Mouse (Mus musculus) liver, embryonic 12.5 days (tissue): ENCODE measurements around the gene Hes1. TPM values are rescaled to one million over a fixed set of nuclear protein-coding genes. Genes with fewer than 3 reads are reported as not detected.

Experiments
- ATAC-seq: fragments of 200-750 bp; cut with Nextera tagmentation; 2 replicates; pipeline ENCODE4 v1.8.0; 2017; ENCODE audit warnings: moderate number of reproducible peaks, mild to moderate bottlenecking, moderate library complexity
- H3K27ac ChIP-seq: fragments of 300-500 bp; sonication (generic); 2 replicates; pipeline ENCODE4 v1.5.1; 2016; ENCODE audit warnings: mild to moderate bottlenecking
- H3K27me3 ChIP-seq: fragments of 300-500 bp; sonication (generic); replicated peaks from 2 replicates; pipeline ENCODE4 v1.6.1; 2016; ENCODE audit warnings: mild to moderate bottlenecking, moderate library complexity
- H3K36me3 ChIP-seq: fragments of 300-500 bp; sonication (generic); 2 replicates; pipeline ENCODE4 v1.6.1; 2016; ENCODE audit warnings: mild to moderate bottlenecking, moderate library complexity
- H3K4me1 ChIP-seq: fragments of 300-500 bp; sonication (generic); 2 replicates; pipeline ENCODE4 v1.6.1; 2016
- H3K4me2 ChIP-seq: fragments of 300-500 bp; sonication (generic); 2 replicates; pipeline ENCODE4 v1.6.1; 2016; ENCODE audit warnings: mild to moderate bottlenecking, moderate library complexity
- H3K4me3 ChIP-seq: fragments of 300-500 bp; sonication (generic); 2 replicates; pipeline ENCODE4 v1.5.1; 2016; ENCODE audit warnings: mild to moderate bottlenecking, moderate library complexity
- H3K9ac ChIP-seq: fragments of 300-500 bp; sonication (generic); 2 replicates; pipeline ENCODE4 v1.6.1; 2016; ENCODE audit warnings: mild to moderate bottlenecking, moderate library complexity
- H3K9me3 ChIP-seq: fragments of 300-500 bp; sonication (generic); replicated peaks from 2 replicates; pipeline ENCODE4 v1.6.1; 2016; ENCODE audit warnings: mild to moderate bottlenecking, moderate library complexity
- WGBS: fragments of 180-500 bp; shearing (Covaris S2); methylation state at CpG from one replicate; pipeline ENCODE4 v1.1.7; 2016; ENCODE audit not compliant: insufficient replicate concordance; 5-methylcytosine and 5-hydroxymethylcytosine counted together
- polyA plus RNA-seq: library from polyadenylated mRNA; unstranded; fragments of >200 nt; fragmentation: Nextera tagmentation; extraction: Ambion mirVana; gene quantifications from 2 replicates; pipeline ENCODE4 v1.2.1, GENCODE M21; 2016

Hes1 gene
- polyA plus RNA-seq = 12.5 and 12.7 TPM in 2 replicates

- ATAC-seq = peak; percentile 73
- Histone ChIP-seq H3K9me3 (no peaks in the 10 kb centered on the region), H3K36me3 (0 out of 2 replicates have a peak, but pooled peaks cover 3% of the 10 kb centered on the region), H3K9ac (peak within 1 kb of the TSS; percentile 71), H3K4me1 (peaks cover 62% of the 10 kb centered on the region), H3K27ac (peak within 1 kb of the TSS; percentile 85), H3K4me3 (peak within 1 kb of the TSS; percentile 60), H3K4me2 (peak within 1 kb of the TSS; percentile 88), H3K27me3 (peaks cover 96% of the 10 kb centered on the region)
- under 1% methylated on average over 56 of the region's 57 CpGs for WGBS
These were observed at the start of gene Hes1 for GRCm38 (mm10) chr16:30063984-30064453. Gene Hes1, plus strand, starts transcription at chr16:30064384.

DNA sequence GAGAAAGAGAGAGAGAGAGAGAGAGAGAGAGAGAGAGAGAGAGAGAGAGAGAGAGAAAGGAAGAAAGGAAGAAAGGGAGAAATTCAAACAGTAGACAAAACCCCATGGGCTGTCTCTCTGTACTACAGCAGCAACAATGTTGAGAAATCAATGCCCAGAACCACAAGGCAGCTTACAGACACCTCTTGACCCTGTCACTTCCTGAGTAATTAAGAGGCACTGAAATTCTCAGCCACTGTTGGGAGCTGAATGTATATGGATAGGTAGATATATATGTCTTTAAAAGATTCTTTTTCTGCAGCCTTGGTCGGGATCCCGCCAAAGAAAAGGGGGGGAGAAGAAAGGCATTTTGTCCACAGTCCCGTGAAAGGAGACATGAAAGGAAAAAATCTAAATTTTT lies 48.1 kb upstream of the Hes1 start:
- no peak overlapping the region for H3K27ac ChIP-seq
- no peak overlapping the region for H3K4me3 ChIP-seq
- peaks cover 8% of the 10 kb centered on the region for H3K4me1 ChIP-seq
- peaks cover 31% of the 10 kb centered on the region for H3K27me3 ChIP-seq
- H3K9ac ChIP-seq = no peak overlapping the region
- H3K4me2 ChIP-seq = no peak overlapping the region
- H3K9me3 ChIP-seq = no peaks in the 10 kb centered on the region
- H3K36me3 ChIP-seq = no peaks in the 10 kb centered on the region
- ATAC-seq = no peak
- WGBS = 60% methylated on average over 3 of the region's 3 CpGs

DNA sequence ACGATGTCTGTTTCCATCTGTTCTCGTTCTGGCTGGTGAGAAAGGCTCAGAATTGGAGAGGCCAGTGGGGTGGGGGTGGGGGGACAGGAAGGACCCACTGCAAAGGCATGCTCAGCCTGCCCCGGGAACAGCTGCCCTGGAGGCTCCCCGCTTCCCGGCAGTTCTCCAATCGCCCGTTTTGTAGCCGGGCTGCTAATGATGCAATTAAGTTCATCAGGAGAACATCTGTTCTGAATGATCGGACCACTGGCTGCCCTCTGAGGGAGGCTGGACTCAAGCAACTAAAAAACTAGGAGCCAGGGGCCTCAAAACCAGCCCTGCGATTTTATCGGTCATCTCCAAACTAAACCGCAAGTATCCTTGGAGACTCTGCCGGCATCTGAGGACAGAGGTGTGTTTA lies 44.1 kb upstream of the Hes1 start:
- Histone ChIP-seq H3K4me2 (no peak overlapping the region), H3K9ac (no peak overlapping the region), H3K27ac (no peak overlapping the region), H3K4me1 (peaks cover 10% of the 10 kb centered on the region), H3K27me3 (peaks cover 34% of the 10 kb centered on the region), H3K9me3 (no peaks in the 10 kb centered on the region), H3K4me3 (no peak overlapping the region), H3K36me3 (no peaks in the 10 kb centered on the region)
- ATAC-seq = no peak
- WGBS = 27% methylated on average over 13 of the region's 13 CpGs

GRCm38 (mm10) chr16:30022352-30022751 lies 41.8 kb upstream of the Hes1 start:
- Histone ChIP-seq H3K4me3 (no peak overlapping the region), H3K27me3 (peaks cover 38% of the 10 kb centered on the region; the same call in 1 of the 2 replicates), H3K36me3 (no peaks in the 10 kb centered on the region), H3K27ac (no peak overlapping the region), H3K4me1 (peaks cover 10% of the 10 kb centered on the region), H3K4me2 (no peak overlapping the region), H3K9ac (no peak overlapping the region), H3K9me3 (no peaks in the 10 kb centered on the region)
- ATAC-seq = no peak
- WGBS = 62% methylated on average over 6 of the region's 6 CpGs

DNA sequence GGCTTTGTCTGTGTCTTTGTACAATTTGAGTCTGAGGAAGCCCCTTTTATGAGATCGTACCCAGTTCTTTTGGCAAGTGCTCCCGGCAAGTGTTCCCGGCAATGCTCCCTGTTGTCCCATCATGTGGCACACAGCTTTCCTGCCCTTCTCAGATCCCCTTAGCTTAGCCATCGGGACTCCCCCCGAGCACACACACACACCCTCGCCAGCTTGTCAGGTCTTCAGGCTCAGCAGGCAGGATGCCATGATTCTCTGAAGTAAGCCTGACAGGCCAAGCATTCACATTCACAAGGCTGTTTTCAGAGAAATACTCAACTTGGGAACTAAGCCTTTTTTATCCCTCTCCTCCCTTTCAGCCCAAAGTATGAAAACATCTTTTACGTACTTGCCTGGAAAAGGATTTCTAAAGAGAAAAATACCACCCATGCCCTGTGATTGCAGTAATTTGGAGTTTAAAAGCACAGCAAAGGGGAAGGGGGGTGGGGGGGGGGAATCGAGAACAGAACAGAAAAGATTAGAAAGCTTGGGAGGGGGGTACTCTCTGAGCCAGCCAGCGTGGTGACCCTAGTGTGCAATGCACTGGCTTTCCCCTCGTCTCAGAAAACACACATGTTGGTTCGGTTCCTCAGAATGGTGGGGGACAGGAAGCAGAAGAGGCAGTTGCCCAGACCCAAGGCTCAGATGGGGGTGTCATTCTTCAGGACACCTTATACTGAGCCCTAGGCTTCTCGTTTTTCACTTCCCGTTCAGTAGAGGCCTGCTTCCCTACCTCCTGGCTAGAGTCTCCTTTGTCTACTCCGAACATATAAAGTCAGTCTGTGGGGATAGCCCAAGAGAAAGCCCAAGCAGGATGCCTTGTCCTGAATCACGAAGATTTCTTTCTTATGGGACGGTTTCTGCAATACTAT lies 41.0 kb upstream of the Hes1 start:
- H3K4me3 ChIP-seq = no peak overlapping the region
- no peaks in the 10 kb centered on the region for H3K36me3 ChIP-seq
- peaks cover 38% of the 10 kb centered on the region; the same call in 1 of the 2 replicates for H3K27me3 ChIP-seq
- H3K4me2 ChIP-seq = no peak overlapping the region
- 60% methylated on average over 16 of the region's 16 CpGs for WGBS
- H3K27ac ChIP-seq = no peak overlapping the region
- no peak overlapping the region for H3K9ac ChIP-seq
- H3K4me1 ChIP-seq = peaks cover 10% of the 10 kb centered on the region
- no peaks in the 10 kb centered on the region for H3K9me3 ChIP-seq
- no peak for ATAC-seq

DNA sequence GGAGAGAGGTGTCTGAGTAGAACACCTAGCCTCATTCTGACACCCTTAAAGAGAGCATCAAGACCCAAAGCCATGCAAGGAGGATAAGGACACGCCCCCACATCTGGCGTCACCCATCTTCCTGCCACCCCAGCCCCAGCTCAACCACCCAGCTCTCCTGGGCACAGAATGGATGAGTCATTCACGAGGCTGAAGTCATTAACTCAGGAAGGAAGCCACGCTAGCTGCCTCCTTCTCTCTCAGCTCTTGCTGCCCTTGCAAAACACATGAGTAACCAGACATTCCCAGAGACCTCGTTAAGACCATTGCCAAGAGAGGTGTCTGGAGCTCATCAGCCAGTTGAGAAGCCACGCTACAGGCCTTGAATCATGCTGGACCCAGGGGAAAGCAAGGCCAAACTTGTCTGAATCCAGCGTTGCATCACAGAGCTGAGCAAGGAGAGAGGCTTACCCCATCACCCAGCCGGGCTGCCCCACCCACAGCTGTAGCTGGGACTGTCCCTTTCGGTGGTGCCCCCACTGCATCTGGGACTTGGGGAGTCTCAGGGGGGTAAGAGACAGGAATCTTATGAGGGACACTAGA lies 39.4 kb upstream of the Hes1 start:
- no peak overlapping the region for H3K27ac ChIP-seq
- H3K27me3 ChIP-seq = peaks cover 27% of the 10 kb centered on the region; the same call in 1 of the 2 replicates
- ATAC-seq = no peak
- H3K4me2 ChIP-seq = no peak overlapping the region
- H3K36me3 ChIP-seq = no peaks in the 10 kb centered on the region
- no peak overlapping the region for H3K4me3 ChIP-seq
- 26% methylated on average over 9 of the region's 9 CpGs for WGBS
- no peak overlapping the region for H3K9ac ChIP-seq
- H3K9me3 ChIP-seq = no peaks in the 10 kb centered on the region
- peaks cover 8% of the 10 kb centered on the region for H3K4me1 ChIP-seq

DNA sequence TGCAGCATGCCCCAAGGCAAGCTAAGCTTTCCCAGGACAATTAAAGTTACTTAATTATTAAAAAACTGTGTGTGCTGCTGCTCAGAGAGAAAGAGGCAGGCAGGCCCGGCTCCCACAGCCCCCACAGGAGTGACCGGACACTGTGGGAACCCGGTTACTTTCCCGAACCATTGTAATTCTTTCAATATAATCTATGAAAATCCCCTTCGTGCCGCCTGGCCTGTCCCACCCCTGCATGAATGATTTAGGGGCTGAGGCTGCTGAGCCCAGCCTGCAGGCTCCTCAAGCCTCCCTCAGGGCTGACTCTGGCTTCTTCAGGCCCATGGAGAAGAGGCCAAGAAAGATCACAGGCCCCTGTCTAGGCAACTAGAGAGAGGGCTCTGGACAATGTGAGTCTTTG lies 36.0 kb upstream of the Hes1 start:
- H3K27ac ChIP-seq = no peak overlapping the region
- 77% methylated on average over 6 of the region's 6 CpGs for WGBS

GRCm38 (mm10) chr16:30029264-30030003 lies 34.8 kb upstream of the Hes1 start:
- no peak for ATAC-seq
- H3K4me1 ChIP-seq = peaks cover 13% of the 10 kb centered on the region
- H3K9me3 ChIP-seq = no peaks in the 10 kb centered on the region
- H3K4me3 ChIP-seq = no peak overlapping the region
- no peak overlapping the region for H3K27ac ChIP-seq
- 75% methylated on average over 12 of the region's 12 CpGs for WGBS
- H3K36me3 ChIP-seq = no peaks in the 10 kb centered on the region
- H3K4me2 ChIP-seq = no peak overlapping the region
- H3K9ac ChIP-seq = no peak overlapping the region
- H3K27me3 ChIP-seq = 0 out of 2 replicates have a peak, but pooled peaks cover 15% of the 10 kb centered on the region

More for the DNA sequence above, 36.0 kb upstream of the Hes1 start:
- H3K4me1 ChIP-seq = peaks cover 5% of the 10 kb centered on the region; the same call in 1 of the 2 replicates
- no peak for ATAC-seq
- H3K4me3 ChIP-seq = no peak overlapping the region
- H3K9me3 ChIP-seq = no peaks in the 10 kb centered on the region
- no peaks in the 10 kb centered on the region for H3K36me3 ChIP-seq
- no peak overlapping the region for H3K9ac ChIP-seq
- H3K4me2 ChIP-seq = no peak overlapping the region
- 0 out of 2 replicates have a peak, but pooled peaks cover 11% of the 10 kb centered on the region for H3K27me3 ChIP-seq

DNA sequence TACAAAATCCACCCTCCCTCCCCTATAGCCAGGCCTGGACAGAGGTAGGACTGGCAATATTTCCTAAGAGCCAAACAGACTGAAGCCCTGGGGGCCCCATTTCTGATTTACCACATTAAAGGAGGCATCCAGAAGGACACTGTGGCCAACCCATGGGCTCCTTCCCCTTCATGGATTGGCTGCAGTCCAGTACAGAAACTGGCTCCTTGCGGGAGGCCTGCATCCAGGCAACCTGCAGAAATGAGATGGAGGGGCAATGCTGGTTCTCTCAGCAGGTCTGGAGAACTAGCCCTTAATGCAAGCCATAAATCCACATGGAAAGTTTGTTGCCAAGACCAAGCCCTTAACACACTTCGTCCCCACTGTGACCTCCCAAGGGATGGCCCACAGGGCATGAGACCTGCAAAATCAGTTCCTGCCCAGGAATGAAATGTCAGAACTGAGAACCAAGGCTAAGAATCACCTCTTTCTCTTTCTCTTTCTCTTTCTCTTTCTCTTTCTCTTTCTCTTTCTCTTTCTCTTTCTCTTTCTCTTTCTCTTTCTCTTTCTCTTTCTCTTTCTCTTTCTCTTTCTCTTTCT lies 31.8 kb upstream of the Hes1 start:
- H3K27me3 ChIP-seq = 0 out of 2 replicates have a peak, but pooled peaks cover 11% of the 10 kb centered on the region
- WGBS = 62% methylated on average over 2 of the region's 2 CpGs
- ATAC-seq = no peak
- no peaks in the 10 kb centered on the region for H3K9me3 ChIP-seq
- H3K9ac ChIP-seq = no peak overlapping the region
- no peak overlapping the region for H3K4me3 ChIP-seq
- no peaks in the 10 kb centered on the region for H3K36me3 ChIP-seq
- no peak overlapping the region for H3K4me2 ChIP-seq
- no peak overlapping the region for H3K27ac ChIP-seq
- H3K4me1 ChIP-seq = peaks cover 26% of the 10 kb centered on the region

DNA sequence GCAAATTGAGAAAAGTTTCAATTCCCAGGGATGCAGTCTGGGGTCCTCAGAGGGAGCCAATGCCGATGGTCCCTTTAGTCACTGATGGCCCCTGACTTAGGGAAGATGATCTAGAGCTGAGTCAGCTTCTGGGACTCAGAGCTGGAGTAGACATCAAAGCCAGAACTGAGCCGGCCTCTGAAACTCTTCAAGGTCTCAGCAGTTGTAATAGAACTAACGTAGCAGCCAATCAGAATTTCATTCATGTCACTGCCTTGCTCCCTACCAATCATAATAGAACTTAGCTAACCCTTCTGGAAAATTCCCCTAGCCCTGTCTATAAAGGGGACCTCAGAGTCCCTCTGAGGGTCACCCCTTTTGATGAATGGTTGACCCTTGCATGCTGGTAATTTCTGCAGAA lies 30.8 kb upstream of the Hes1 start:
- Histone ChIP-seq H3K9ac (no peak overlapping the region), H3K36me3 (no peaks in the 10 kb centered on the region), H3K9me3 (no peaks in the 10 kb centered on the region), H3K4me2 (no peak overlapping the region), H3K4me1 (peaks cover 28% of the 10 kb centered on the region), H3K27me3 (0 out of 2 replicates have a peak, but pooled peaks cover 16% of the 10 kb centered on the region), H3K4me3 (no peak overlapping the region), H3K27ac (no peak overlapping the region)
- 57% methylated on average over 3 of the region's 3 CpGs for WGBS
- no peak for ATAC-seq

DNA sequence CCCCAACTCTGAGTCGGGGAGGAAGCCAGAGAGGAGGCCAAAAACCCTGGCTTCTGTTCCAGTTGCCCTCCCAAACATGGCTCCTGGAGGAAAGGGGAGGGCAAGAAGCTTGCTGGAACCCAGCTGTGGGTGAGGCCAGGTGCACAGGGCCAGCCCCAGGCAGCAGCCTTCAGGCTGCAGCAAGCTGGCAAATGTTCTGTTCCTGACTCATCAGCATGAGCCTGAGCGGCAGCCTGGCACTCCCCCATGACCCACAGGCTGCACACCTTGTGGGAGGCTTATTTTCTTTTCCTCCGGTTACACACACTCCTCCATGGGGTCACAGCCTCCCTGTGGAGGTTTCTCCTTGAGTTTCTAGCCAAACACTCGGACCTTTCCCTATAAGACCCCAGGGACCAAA lies 30.2 kb upstream of the Hes1 start:
- Histone ChIP-seq H3K27ac (no peak overlapping the region), H3K4me3 (no peak overlapping the region), H3K9me3 (no peaks in the 10 kb centered on the region), H3K9ac (no peak overlapping the region), H3K4me1 (peaks cover 34% of the 10 kb centered on the region), H3K36me3 (no peaks in the 10 kb centered on the region), H3K27me3 (0 out of 2 replicates have a peak, but pooled peaks cover 17% of the 10 kb centered on the region), H3K4me2 (no peak overlapping the region)
- no peak for ATAC-seq
- 41% methylated on average over 4 of the region's 4 CpGs for WGBS
